Mouse (Mus musculus) kidney, adult 18-20 months (tissue): ENCODE measurements at regions not wholly inside any gene's neighbourhood (a gene's known extent, or its start where the extent isn't known, plus 50 kb on each side); places are given as distances from the start of the nearest gene placed in this dataset.
A peak's percentile ranks its signal among the peaks of the same experiment; 100 is the strongest.

Source experiments
- DNase-seq: peaks from one replicate; pipeline ENCODE4 v3.0.0; 2021

- DNase-seq: no peak
Observed at GRCm38 (mm10) chr15:60762071-60762470, 91.5 kb downstream of the Fam84b start.

- DNase-seq: peak; percentile 74
Observed at GRCm38 (mm10) chr15:60760015-60760437, 93.6 kb downstream of the Fam84b start.

- no peak for DNase-seq
Observed at GRCm38 (mm10) chr15:60754246-60754645, 99.3 kb downstream of the Fam84b start.

GRCm38 (mm10) chr15:60739598-60739997, 114.0 kb downstream of the Fam84b start:
- no peak for DNase-seq

GRCm38 (mm10) chr15:60738258-60738657, 115.3 kb downstream of the Fam84b start:
- no peak for DNase-seq

GRCm38 (mm10) chr15:60732416-60732815, 121.2 kb downstream of the Fam84b start:
- DNase-seq: no peak

- no peak for DNase-seq
Observed at GRCm38 (mm10) chr15:60728754-60729153, 124.8 kb downstream of the Fam84b start.

GRCm38 (mm10) chr15:60728337-60728736, 125.2 kb downstream of the Fam84b start:
- no peak for DNase-seq

GRCm38 (mm10) chr15:60719332-60719731, 134.2 kb downstream of the Fam84b start:
- no peak for DNase-seq

- no peak for DNase-seq
Observed at GRCm38 (mm10) chr15:60708678-60709077, 144.9 kb downstream of the Fam84b start.

- no peak for DNase-seq
Observed at GRCm38 (mm10) chr15:60706009-60706408, 147.6 kb downstream of the Fam84b start.

- DNase-seq: no peak
Observed at GRCm38 (mm10) chr15:60701273-60701672, 152.3 kb downstream of the Fam84b start.

- no peak for DNase-seq
Observed at GRCm38 (mm10) chr15:60694746-60695145, 158.8 kb downstream of the Fam84b start.

GRCm38 (mm10) chr15:60693751-60694500, 159.7 kb downstream of the Fam84b start:
- peak; percentile 56 for DNase-seq

GRCm38 (mm10) chr15:60692718-60693597, 160.6 kb downstream of the Fam84b start:
- DNase-seq: no peak

GRCm38 (mm10) chr15:60692149-60692548, 161.4 kb downstream of the Fam84b start:
- DNase-seq: no peak

- DNase-seq: no peak
Observed at GRCm38 (mm10) chr15:60677397-60677796, 176.2 kb downstream of the Fam84b start.

- DNase-seq: no peak
Observed at GRCm38 (mm10) chr15:60657572-60657971, 196.0 kb downstream of the Fam84b start.

- DNase-seq: no peak
Observed at GRCm38 (mm10) chr15:60655113-60655512, 198.5 kb downstream of the Fam84b start.

- DNase-seq: no peak
Observed at GRCm38 (mm10) chr15:60649252-60649651, 204.3 kb downstream of the Fam84b start.

- no peak for DNase-seq
Observed at GRCm38 (mm10) chr15:60641770-60642169, 211.8 kb downstream of the Fam84b start.

GRCm38 (mm10) chr15:60633457-60633850, 220.1 kb downstream of the Fam84b start:
- no peak for DNase-seq

GRCm38 (mm10) chr15:60632789-60633456, 220.7 kb downstream of the Fam84b start:
- DNase-seq: no peak
